Mouse (Mus musculus) hematopoietic stem cell, adult 5-6 weeks (primary cell): ENCODE results near the gene Kiss1r. TPM values are rescaled to one million over a fixed set of nuclear protein-coding genes. Genes with fewer than 3 reads are reported as not detected.

Source experiments
- total RNA-seq: library from RNA; stranded (forward); fragments of 172-1452, 232-1000 nt; gene quantifications from 2 replicates; pipeline ENCODE4 v1.2.3, GENCODE M21; 2017

The Kiss1r gene
- total RNA-seq, 1 experiment from 2014 or later: 0.10 TPM

Other genes with a start within 250 kb of the Kiss1r start
- gene Tpgs1, start 247.6 kb upstream of the Kiss1r start, total RNA-seq: 0.50 and 7.2 TPM in 2 replicates
- 64.2 and 65.0 TPM in 2 replicates for gene Cdc34, start 234.8 kb upstream of the Kiss1r start, total RNA-seq
- gene Gzmm, start 228.0 kb upstream of the Kiss1r start, total RNA-seq: 0.94 TPM in 1 of 2 replicates, not detected in the other
- gene Bsg, start 212.5 kb upstream of the Kiss1r start, total RNA-seq: 203 and 235 TPM in 2 replicates
- gene Hcn2, start 200.3 kb upstream of the Kiss1r start, total RNA-seq: 0.44 TPM in 1 of 2 replicates, not detected in the other
- 10.9 and 12.1 TPM in 2 replicates for gene Polrmt, start 170.4 kb upstream of the Kiss1r start, total RNA-seq
- not detected in 2 replicates for gene Fgf22, start 161.9 kb upstream of the Kiss1r start, total RNA-seq
- 16.1 and 21.7 TPM in 2 replicates for gene Rnf126, start 150.0 kb upstream of the Kiss1r start, total RNA-seq
- gene Fstl3, start 139.7 kb upstream of the Kiss1r start, total RNA-seq: 0.99 and 1.6 TPM in 2 replicates
- gene Prss57, start 126.0 kb upstream of the Kiss1r start, total RNA-seq: 10.0 and 18.4 TPM in 2 replicates
- gene Palm, start 123.4 kb upstream of the Kiss1r start, total RNA-seq: 8.8 and 12.4 TPM in 2 replicates
- gene Misp, start 96.0 kb upstream of the Kiss1r start, total RNA-seq: 0.13 TPM in 1 of 2 replicates, not detected in the other
- gene Ptbp1, start 62.5 kb upstream of the Kiss1r start, total RNA-seq: 165 and 178 TPM in 2 replicates
- 25.6 and 141 TPM in 2 replicates for gene Prtn3, start 42.5 kb upstream of the Kiss1r start, total RNA-seq
- gene Plppr3, start 42.3 kb upstream of the Kiss1r start, total RNA-seq: 67.8 and 93.7 TPM in 2 replicates
- 41.4 and 147 TPM in 2 replicates for gene Elane, start 30.7 kb upstream of the Kiss1r start, total RNA-seq
- not detected in 2 replicates for gene Cfd, start 26.1 kb upstream of the Kiss1r start, total RNA-seq
- 26.8 and 34.2 TPM in 2 replicates for gene Med16, start 8.0 kb upstream of the Kiss1r start, total RNA-seq
- not detected in 2 replicates for gene Gm26602, start 6.1 kb upstream of the Kiss1r start, total RNA-seq
- gene R3hdm4, start 4.2 kb downstream of the Kiss1r start, total RNA-seq: 56.9 and 83.5 TPM in 2 replicates
- gene Arid3a, start 10.1 kb downstream of the Kiss1r start, total RNA-seq: 7.6 and 10.1 TPM in 2 replicates
- 19.3 and 23.0 TPM in 2 replicates for gene Wdr18, start 43.2 kb downstream of the Kiss1r start, total RNA-seq
- not detected in 2 replicates for gene Grin3b, start 53.7 kb downstream of the Kiss1r start, total RNA-seq
- gene Tmem259, start 67.4 kb downstream of the Kiss1r start, total RNA-seq: 47.4 and 59.9 TPM in 2 replicates
- 62.2 and 103 TPM in 2 replicates for gene Cnn2, start 71.6 kb downstream of the Kiss1r start, total RNA-seq
- gene Abca7, start 79.5 kb downstream of the Kiss1r start, total RNA-seq: 11.5 and 15.9 TPM in 2 replicates
- gene Arhgap45, start 99.7 kb downstream of the Kiss1r start, total RNA-seq: 80.9 and 114 TPM in 2 replicates
- 85.5 and 101 TPM in 2 replicates for gene Polr2e, start 122.8 kb downstream of the Kiss1r start, total RNA-seq
- gene Gpx4, start 130.2 kb downstream of the Kiss1r start, total RNA-seq: 306 and 388 TPM in 2 replicates
- 26.4 and 32.1 TPM in 2 replicates for gene Sbno2, start 188.6 kb downstream of the Kiss1r start, total RNA-seq
- gene Stk11, start 198.8 kb downstream of the Kiss1r start, total RNA-seq: 106 and 153 TPM in 2 replicates
- 27.9 and 29.8 TPM in 2 replicates for gene Atp5d, start 221.7 kb downstream of the Kiss1r start, total RNA-seq
- 2.2 and 2.4 TPM in 2 replicates for gene Cbarp, start 223.9 kb downstream of the Kiss1r start, total RNA-seq
- gene Midn, start 231.3 kb downstream of the Kiss1r start, total RNA-seq: 19.4 and 20.2 TPM in 2 replicates
- 93.6 and 143 TPM in 2 replicates for gene Cirbp, start 249.0 kb downstream of the Kiss1r start, total RNA-seq